Mouse (Mus musculus): ENCODE measurements around the gene Htr3a.

Htr3a gene

GRCm38 (mm10) chr9:48910885-48911537 is at the start of gene Htr3a:
Gene Htr3a (minus strand): TSS chr9:48911099.
- no peak for DNase-seq (ENCODE audit: low read depth, low spot score)

GRCm38 (mm10) chr9:48947565-48947964 is 36.7 kb upstream of the Htr3a start:
- no peak for DNase-seq (ENCODE audit: low read depth, low spot score)

GRCm38 (mm10) chr9:48942349-48942748 is 31.4 kb upstream of the Htr3a start:
- no peak for DNase-seq (ENCODE audit: low read depth, low spot score)

- no peak for DNase-seq (ENCODE audit: low read depth, low spot score)
Measured at GRCm38 (mm10) chr9:48929436-48929835, 18.5 kb upstream of the Htr3a start.

GRCm38 (mm10) chr9:48928781-48929180 is 17.9 kb upstream of the Htr3a start:
- no peak for DNase-seq (ENCODE audit: low read depth, low spot score)

- DNase-seq (ENCODE audit: low read depth, low spot score), result no peak
Measured at GRCm38 (mm10) chr9:48916011-48916788, 5.3 kb upstream of the Htr3a start.

- no peak for DNase-seq (ENCODE audit: low read depth, low spot score)
Measured at GRCm38 (mm10) chr9:48904421-48904820, 6.5 kb downstream of the Htr3a start.

- no peak for DNase-seq (ENCODE audit: low read depth, low spot score)
Measured at GRCm38 (mm10) chr9:48903766-48904165, 7.1 kb downstream of the Htr3a start.

GRCm38 (mm10) chr9:48898551-48898950 is 12.3 kb downstream of the Htr3a start:
- DNase-seq (ENCODE audit: low read depth, low spot score), result no peak

GRCm38 (mm10) chr9:48895819-48896536 is 14.9 kb downstream of the Htr3a start:
- no peak for DNase-seq (ENCODE audit: low read depth, low spot score)

- DNase-seq (ENCODE audit: low read depth, low spot score), result no peak
Measured at GRCm38 (mm10) chr9:48894755-48895154, 16.1 kb downstream of the Htr3a start.

- peak; percentile 81 for DNase-seq (ENCODE audit: low read depth, low spot score)
Measured at GRCm38 (mm10) chr9:48893986-48894385, 16.9 kb downstream of the Htr3a start.

- no peak for DNase-seq (ENCODE audit: low read depth, low spot score)
Measured at GRCm38 (mm10) chr9:48889093-48889492, 21.8 kb downstream of the Htr3a start.

- no peak for DNase-seq (ENCODE audit: low read depth, low spot score)
Measured at GRCm38 (mm10) chr9:48872896-48873295, 38.0 kb downstream of the Htr3a start.

- DNase-seq (ENCODE audit: low read depth, low spot score), result no peak
Measured at GRCm38 (mm10) chr9:48866523-48867121, 44.3 kb downstream of the Htr3a start.

- DNase-seq (ENCODE audit: low read depth, low spot score), result no peak
Measured at GRCm38 (mm10) chr9:48865235-48865634, 45.7 kb downstream of the Htr3a start.

GRCm38 (mm10) chr9:48861481-48861880 is 49.4 kb downstream of the Htr3a start:
- no peak for DNase-seq (ENCODE audit: low read depth, low spot score)

- peak; percentile 71 for DNase-seq (ENCODE audit: low read depth, low spot score)
Measured at GRCm38 (mm10) chr9:48860526-48860845, 50.4 kb downstream of the Htr3a start.

- no peak for DNase-seq (ENCODE audit: low read depth, low spot score)
Measured at GRCm38 (mm10) chr9:48859828-48860525, 50.9 kb downstream of the Htr3a start.

- no peak for DNase-seq (ENCODE audit: low read depth, low spot score)
Measured at GRCm38 (mm10) chr9:48857944-48858343, 53.0 kb downstream of the Htr3a start.

- no peak for DNase-seq (ENCODE audit: low read depth, low spot score)
Measured at GRCm38 (mm10) chr9:48856240-48856639, 54.7 kb downstream of the Htr3a start.

- no peak for DNase-seq (ENCODE audit: low read depth, low spot score)
Measured at GRCm38 (mm10) chr9:48849531-48849930, 61.4 kb downstream of the Htr3a start.

Measured in retina, postnatal 7 days (tissue).